Mouse (Mus musculus) embryonic facial prominence, embryonic 10.5 days (tissue): Measurements from ENCODE around the gene Pde4d. TPM values are rescaled to one million over a fixed set of nuclear protein-coding genes. Genes with fewer than 3 reads are reported as not detected.
"Not testable (repeated sequence)": the region's sequence is repeated elsewhere in the genome, so short reads cannot be mapped to it uniquely, and the experiment has no call there.

Source experiments
- DNase-seq: peaks from one replicate; pipeline ENCODE4 v3.0.0-alpha.2; 2017; ENCODE audit warnings: low spot score
- H3K27ac ChIP-seq: fragments of 300-500 bp; sonication (generic); replicated peaks from 2 replicates; pipeline ENCODE4 v1.5.1; 2016; ENCODE audit warnings: mild to moderate bottlenecking
- H3K27me3 ChIP-seq: fragments of 300-500 bp; sonication (generic); replicated peaks from 2 replicates; pipeline ENCODE4 v1.6.1; 2016; ENCODE audit warnings: low read depth, mild to moderate bottlenecking; ENCODE audit not compliant: poor library complexity, severe bottlenecking
- H3K36me3 ChIP-seq: fragments of 300-500 bp; sonication (generic); replicated peaks from 2 replicates; pipeline ENCODE4 v1.6.1; 2016; ENCODE audit warnings: mild to moderate bottlenecking, moderate library complexity
- H3K4me1 ChIP-seq: fragments of 300-500 bp; sonication (generic); 2 replicates; pipeline ENCODE4 v1.6.1; 2016
- H3K4me3 ChIP-seq: fragments of 300-500 bp; sonication (generic); 2 replicates; pipeline ENCODE4 v1.5.1; 2016; ENCODE audit warnings: mild to moderate bottlenecking, moderate library complexity
- H3K9me3 ChIP-seq: fragments of 300-500 bp; sonication (generic); 2 replicates; pipeline ENCODE4 v1.6.1; 2016; ENCODE audit warnings: mild to moderate bottlenecking
- WGBS: fragments of 180-500 bp; shearing (Covaris S2); methylation state at CpG from one replicate; pipeline ENCODE4 v1.1.7; 2016; 5-methylcytosine and 5-hydroxymethylcytosine counted together
- polyA plus RNA-seq: library from polyadenylated mRNA; unstranded; fragments of >200 nt; fragmentation: Nextera tagmentation; extraction: Ambion mirVana; gene quantifications from 2 replicates; pipeline ENCODE4 v1.2.1, GENCODE M21; 2016

Gene Pde4d
- polyA plus RNA-seq, 1 experiment from 2014 or later = 19.7 TPM

DNA sequence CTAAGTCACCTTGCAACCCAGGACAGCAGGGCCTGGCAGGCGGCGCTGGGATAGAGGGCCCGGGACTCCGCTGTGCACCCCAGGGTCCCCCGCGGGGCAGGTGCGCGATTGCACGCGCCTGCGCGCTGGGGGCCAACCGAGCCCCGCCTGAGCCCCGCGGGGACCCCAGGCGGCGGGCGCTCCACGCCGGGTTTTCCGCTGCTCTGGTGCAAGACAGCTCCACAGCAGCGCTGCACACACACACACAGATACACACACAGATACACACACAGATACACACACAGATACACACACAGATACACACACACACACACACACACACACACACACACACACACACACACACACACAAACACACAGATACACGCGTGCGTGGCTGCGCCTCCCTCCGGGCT is 1452.7 kb downstream of the Pde4d start:
- under 1% methylated on average over 28 of the region's 28 CpGs for WGBS
- Histone ChIP-seq H3K4me1 (peaks cover 61% of the 10 kb centered on the region), H3K27ac (peak overlapping the region; percentile 92)

DNA sequence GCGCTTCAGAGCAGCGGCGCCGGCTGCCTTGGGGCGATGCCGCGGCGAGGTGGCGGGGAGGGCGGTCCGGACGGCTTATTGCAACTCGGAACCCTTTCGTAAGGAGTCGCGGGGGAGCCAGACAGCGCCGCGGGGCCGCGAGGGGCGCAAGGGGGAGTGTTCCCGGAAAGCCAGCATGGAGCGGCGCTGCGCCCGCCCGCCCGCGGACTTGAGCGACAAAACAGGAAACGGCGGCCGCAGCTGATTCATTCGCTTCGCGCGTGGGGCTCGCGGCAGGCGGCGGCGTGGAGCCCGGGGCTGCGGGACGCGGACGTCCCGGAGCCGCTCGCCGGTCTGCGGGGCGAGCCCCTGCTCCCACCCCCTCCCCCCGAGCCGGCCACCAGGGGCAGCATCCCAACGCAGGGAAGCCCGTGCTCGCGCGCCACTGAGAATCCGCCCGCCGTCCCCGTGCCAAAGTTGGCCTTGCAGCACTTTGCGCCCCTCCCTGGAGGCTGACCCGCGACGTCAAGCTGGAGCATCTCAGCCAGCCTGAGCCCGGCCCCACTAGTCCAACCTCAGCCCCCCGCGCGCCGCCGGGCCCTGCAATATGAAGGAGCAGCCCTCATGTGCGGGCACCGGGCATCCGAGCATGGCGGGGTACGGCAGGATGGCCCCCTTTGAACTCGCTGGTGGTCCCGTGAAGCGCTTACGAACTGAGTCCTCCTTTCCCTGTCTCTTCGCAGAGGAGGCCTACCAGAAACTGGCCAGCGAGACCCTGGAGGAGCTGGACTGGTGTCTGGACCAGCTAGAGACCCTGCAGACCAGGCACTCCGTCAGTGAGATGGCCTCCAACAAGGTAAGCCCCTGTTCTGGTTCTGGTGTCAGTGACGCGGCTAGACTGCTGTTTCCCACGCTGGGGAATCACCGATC is 1453.4 kb downstream of the Pde4d start:
- under 1% methylated on average over 91 of the region's 91 CpGs for WGBS
- Histone ChIP-seq H3K4me1 (peaks cover 64% of the 10 kb centered on the region), H3K27ac (peak overlapping the region; percentile 92)

More for the DNA sequence above, 1452.7 kb downstream of the Pde4d start:
- not testable (repeated sequence) for H3K9me3 ChIP-seq, H3K36me3 ChIP-seq
- Histone ChIP-seq H3K27me3 (peaks cover 29% of the 10 kb centered on the region), H3K4me3 (peak overlapping the region; percentile 90)
- peak; percentile 77 for DNase-seq

DNA sequence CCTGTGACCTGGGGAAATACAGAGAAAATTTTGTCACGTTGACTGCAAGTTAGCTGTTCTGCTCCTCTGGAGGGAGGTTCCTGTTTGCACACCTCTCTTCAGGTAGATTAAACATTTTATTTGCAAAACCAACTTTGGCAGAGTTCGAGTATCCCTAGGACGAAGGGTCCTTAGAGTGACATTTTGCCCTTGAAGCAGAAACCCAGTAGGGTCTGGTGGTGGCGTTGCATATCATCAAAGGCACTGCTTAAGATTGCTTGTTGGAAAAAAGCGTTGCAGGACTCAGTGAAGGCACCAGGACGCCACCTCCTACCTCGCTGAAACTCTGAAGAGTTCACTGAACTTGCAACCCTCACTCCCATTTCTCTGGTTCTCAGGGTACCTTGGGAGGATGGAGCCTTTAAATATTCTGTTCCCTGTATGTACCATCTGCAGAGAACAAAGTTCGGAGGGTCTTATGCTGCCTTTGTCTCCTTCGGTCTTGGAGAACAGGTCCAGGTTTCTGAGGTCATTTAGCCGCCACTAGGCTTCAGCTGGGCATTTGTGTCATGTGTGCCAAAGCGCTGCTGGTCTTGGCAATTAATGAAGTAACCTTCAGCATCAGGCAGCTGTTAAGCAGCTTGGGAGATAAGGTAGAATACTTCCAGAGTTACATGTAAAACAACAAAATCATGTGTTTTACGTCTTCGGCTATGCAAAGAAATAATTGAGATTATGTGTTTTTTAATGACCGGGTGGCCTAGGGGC is 1454.2 kb downstream of the Pde4d start:
- H3K36me3 ChIP-seq = no peaks in the 10 kb centered on the region
- 41% methylated on average over 14 of the region's 14 CpGs for WGBS
- no peaks in the 10 kb centered on the region for H3K9me3 ChIP-seq
- H3K4me1 ChIP-seq = peaks cover 71% of the 10 kb centered on the region
- no peak for DNase-seq
- H3K27ac ChIP-seq = peak overlapping the region; percentile 92
- peaks cover 29% of the 10 kb centered on the region for H3K27me3 ChIP-seq
- peak overlapping the region; percentile 90 for H3K4me3 ChIP-seq

More for the DNA sequence above, 1453.4 kb downstream of the Pde4d start:
- no peaks in the 10 kb centered on the region for H3K36me3 ChIP-seq
- peaks cover 29% of the 10 kb centered on the region for H3K27me3 ChIP-seq
- peak overlapping the region; percentile 90 for H3K4me3 ChIP-seq
- DNase-seq = peak; percentile 89
- no peaks in the 10 kb centered on the region for H3K9me3 ChIP-seq

DNA sequence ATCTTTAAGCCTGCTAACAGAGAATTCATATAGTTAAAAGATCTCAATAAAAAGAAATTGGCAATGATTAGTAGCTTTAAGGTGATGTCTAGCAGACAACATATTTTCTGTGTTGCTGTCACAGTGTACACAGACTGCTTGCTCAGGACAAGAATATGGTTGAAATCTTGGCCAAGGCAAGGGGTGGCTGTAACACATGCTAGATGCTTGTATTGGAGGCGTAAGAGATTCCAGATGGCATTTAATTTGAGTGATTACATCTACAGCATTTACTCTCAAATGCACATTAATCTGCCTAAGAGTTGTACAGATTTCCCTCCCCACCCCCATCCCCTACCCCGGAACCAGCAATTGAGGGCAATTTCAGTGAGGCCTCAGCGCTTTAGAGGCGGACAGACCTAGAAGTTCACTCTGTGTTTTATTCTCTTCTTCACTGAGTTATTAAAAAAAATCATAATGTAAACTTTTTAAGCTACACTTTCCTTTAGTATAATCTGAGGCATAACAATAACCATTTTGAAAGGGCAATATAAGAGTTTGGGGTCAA is 1456.7 kb downstream of the Pde4d start:
- WGBS = 54% methylated on average over 4 of the region's 4 CpGs
- H3K4me3 ChIP-seq = peak overlapping the region; percentile 90; the same call in 1 of the 2 replicates

DNA sequence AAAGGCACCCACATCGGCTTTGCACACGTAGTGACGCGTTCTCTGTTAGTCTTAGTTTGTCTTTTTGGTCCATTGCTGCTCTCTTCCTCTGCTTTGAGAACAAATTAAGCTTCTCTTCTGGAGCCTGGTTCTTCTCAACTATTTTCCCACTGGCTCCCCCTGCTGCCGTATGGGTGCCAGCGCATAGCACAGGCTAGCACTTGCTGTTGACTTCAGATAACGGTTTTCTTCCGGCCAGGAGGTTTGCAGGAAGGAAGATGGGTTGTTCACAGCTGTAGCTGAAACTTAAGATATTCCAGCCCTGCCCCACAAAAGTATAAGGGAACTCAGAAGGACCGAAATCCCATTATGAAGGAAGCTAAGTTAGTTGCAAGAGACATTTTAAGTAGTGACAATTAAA is 1457.9 kb downstream of the Pde4d start:
- 26% methylated on average over 9 of the region's 9 CpGs for WGBS
- Histone ChIP-seq H3K27ac (peak overlapping the region; percentile 59), H3K4me1 (peaks cover 77% of the 10 kb centered on the region), H3K9me3 (no peaks in the 10 kb centered on the region), H3K4me3 (peak overlapping the region; percentile 90; the same call in 1 of the 2 replicates), H3K27me3 (peaks cover 15% of the 10 kb centered on the region; the same call in 1 of the 2 replicates), H3K36me3 (no peaks in the 10 kb centered on the region)
- peak; percentile 73 for DNase-seq

More for the DNA sequence above, 1456.7 kb downstream of the Pde4d start:
- Histone ChIP-seq H3K4me1 (peaks cover 74% of the 10 kb centered on the region), H3K36me3 (no peaks in the 10 kb centered on the region), H3K27me3 (peaks cover 22% of the 10 kb centered on the region), H3K27ac (no peak overlapping the region; the same call in 1 of the 2 replicates), H3K9me3 (no peaks in the 10 kb centered on the region)
- DNase-seq = peak; percentile 54

DNA sequence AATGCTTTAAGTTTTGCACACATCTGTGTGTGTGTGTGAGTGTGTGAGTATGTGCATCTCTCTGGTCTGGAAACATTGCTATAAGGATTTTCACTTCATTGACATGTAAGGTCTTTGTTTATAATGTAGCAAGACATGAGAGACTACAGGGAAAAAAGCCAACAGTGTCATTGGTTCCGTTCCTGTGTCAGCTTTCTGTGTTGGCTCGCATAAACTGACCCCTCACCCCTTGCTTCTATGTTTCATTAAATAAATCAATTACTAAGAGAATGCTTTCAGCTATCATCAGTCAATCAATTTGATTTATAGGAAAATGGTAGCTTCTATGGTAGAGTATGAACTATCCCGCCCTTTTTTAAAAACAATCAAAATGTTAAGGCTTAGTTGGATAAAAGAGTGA is 1458.6 kb downstream of the Pde4d start:
- Histone ChIP-seq H3K36me3 (no peaks in the 10 kb centered on the region), H3K27ac (no peak overlapping the region), H3K9me3 (no peaks in the 10 kb centered on the region), H3K4me3 (no peak overlapping the region), H3K4me1 (peaks cover 73% of the 10 kb centered on the region), H3K27me3 (peaks cover 15% of the 10 kb centered on the region; the same call in 1 of the 2 replicates)
- no peak for DNase-seq
- 78% methylated on average over 3 of the region's 3 CpGs for WGBS

DNA sequence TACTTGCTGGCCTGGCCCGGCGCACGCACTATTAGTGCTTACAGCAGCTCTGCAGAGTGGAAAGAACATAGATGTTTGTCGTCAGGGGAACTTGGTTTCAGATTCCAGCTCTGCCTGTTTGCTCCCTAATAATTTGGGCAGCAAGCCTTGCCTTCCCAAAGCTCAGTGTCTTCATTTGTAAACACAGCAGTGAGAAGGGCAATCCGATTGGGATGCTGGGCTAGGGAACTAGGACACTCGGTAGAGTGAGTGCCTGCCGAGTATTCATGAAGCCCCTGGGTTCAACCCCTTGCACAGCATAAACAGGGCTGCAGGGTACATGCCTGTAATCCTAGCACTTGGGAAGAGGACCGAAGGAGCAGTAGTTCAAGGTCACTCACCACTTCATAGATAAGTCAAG is 1459.4 kb downstream of the Pde4d start:
- Histone ChIP-seq H3K36me3 (no peaks in the 10 kb centered on the region), H3K27ac (no peak overlapping the region), H3K9me3 (no peaks in the 10 kb centered on the region), H3K27me3 (peaks cover 9% of the 10 kb centered on the region; the same call in 1 of the 2 replicates), H3K4me1 (peaks cover 69% of the 10 kb centered on the region), H3K4me3 (no peak overlapping the region)
- 82% methylated on average over 8 of the region's 8 CpGs for WGBS
- no peak for DNase-seq

DNA sequence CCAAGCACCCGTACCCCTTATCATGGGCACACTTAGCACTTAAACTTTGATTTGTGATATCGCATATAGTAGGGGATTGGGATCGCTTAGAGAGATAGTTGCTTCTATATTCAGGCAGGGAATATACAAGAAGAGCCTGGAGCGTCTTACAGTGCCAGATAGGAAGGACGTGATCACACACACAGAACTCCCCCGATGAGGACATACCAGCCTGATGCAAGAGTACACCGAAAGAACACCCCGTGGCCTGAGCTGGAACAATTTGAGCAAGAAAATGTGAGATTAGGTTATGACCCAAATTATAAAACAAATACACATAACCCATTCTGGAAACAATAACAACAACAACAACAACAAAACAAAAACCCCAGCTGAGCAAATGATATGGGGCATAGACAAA is 1461.2 kb downstream of the Pde4d start:
- no peak for DNase-seq
- no peaks in the 10 kb centered on the region for H3K36me3 ChIP-seq
- WGBS = 91% methylated on average over 8 of the region's 8 CpGs
- H3K27me3 ChIP-seq = no peaks in the 10 kb centered on the region
- no peak overlapping the region for H3K27ac ChIP-seq
- H3K9me3 ChIP-seq = no peaks in the 10 kb centered on the region
- H3K4me1 ChIP-seq = peaks cover 81% of the 10 kb centered on the region
- H3K4me3 ChIP-seq = no peak overlapping the region

DNA sequence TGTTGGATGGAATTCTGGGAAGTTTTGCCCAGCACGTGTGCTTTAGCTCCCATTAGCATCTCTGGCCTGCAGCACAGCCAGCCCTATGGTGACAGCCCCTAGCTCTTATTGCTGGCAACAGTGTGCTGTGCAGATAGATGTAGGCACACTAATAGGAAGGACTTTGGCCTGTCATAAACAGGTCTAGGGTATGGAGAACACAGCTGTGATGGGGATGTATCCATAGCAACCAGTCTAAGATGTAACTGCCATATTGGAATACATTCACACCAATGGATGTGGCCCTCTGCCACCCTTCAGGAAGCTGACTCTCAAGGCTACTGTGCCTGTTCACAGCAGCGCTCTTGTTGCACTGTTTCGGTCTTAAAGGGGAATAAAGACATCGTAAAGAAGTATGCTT is 1462.9 kb downstream of the Pde4d start:
- 84% methylated on average over 4 of the region's 4 CpGs for WGBS
- Histone ChIP-seq H3K27me3 (no peaks in the 10 kb centered on the region), H3K9me3 (no peaks in the 10 kb centered on the region), H3K36me3 (no peaks in the 10 kb centered on the region), H3K4me3 (no peak overlapping the region), H3K4me1 (peaks cover 71% of the 10 kb centered on the region), H3K27ac (no peak overlapping the region; the same call in 1 of the 2 replicates)
- no peak for DNase-seq

DNA sequence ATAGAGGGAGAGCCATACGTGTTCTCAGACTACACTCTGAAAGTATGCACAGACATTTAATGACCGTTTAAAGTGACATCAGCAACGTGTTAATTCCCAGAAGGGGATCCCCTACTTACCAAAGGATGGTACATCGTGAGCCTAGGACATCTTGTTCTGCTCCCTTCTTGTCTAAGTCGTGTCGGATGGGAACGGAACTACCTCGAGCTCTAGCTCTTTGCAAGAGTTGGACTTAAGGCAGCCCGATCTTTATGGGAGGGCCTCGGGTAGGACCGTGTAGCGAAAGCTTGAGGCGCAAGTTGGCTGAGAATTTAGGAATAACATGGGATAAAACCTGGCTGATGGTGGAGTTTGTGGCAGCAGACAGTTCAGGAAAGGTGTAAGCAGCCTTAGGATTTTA is 1464.5 kb downstream of the Pde4d start:
- no peak overlapping the region for H3K27ac ChIP-seq
- no peak overlapping the region for H3K4me3 ChIP-seq
- WGBS = 92% methylated on average over 13 of the region's 13 CpGs
- H3K4me1 ChIP-seq = peaks cover 59% of the 10 kb centered on the region
- no peaks in the 10 kb centered on the region for H3K27me3 ChIP-seq
- H3K36me3 ChIP-seq = no peaks in the 10 kb centered on the region
- H3K9me3 ChIP-seq = no peaks in the 10 kb centered on the region
- no peak for DNase-seq

DNA sequence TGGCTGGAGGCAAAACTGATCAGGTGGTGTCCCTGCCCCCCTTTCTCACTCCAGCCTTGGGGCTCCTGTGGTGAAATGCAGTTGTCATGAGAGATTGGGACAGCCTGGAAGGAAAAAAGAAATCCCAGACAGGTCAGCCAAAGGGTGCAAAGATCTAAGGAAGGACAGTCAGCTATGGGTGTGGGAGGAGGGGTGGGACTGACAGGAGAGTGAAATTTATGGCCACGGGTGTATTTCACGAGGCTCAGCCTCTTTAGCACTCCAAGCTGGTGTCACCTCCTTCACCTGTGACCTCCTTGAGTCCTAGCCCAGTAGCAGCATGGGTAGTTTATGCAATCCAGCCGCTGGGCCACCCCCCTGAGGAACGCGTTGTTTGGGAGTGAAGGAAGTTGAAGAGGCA is 1465.1 kb downstream of the Pde4d start:
- WGBS = 55% methylated on average over 5 of the region's 5 CpGs
- DNase-seq = no peak
- Histone ChIP-seq H3K4me3 (no peak overlapping the region), H3K9me3 (no peaks in the 10 kb centered on the region), H3K36me3 (no peaks in the 10 kb centered on the region), H3K4me1 (peaks cover 54% of the 10 kb centered on the region), H3K27ac (no peak overlapping the region), H3K27me3 (no peaks in the 10 kb centered on the region)

DNA sequence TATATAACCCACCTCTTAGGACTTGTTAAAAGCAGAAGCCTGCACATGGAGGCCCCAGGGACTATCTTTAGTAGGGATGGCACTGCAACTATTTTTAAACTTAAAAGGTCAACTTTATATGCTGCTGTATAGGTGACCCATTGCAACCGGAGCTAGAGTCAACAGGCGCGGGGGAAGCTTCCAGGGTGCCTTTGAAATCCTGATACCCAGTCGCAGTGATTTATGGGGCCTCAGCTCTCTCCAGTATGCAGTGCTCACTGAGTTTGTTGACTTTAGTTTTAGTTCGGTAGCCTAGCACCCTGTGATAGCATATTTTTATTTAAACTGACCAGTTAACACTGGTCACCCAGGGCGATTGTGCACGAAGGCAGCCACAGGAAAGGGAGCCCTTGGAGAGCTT is 1465.8 kb downstream of the Pde4d start:
- peaks cover 52% of the 10 kb centered on the region for H3K4me1 ChIP-seq
- H3K27me3 ChIP-seq = no peaks in the 10 kb centered on the region
- no peak overlapping the region for H3K4me3 ChIP-seq
- WGBS = 57% methylated on average over 7 of the region's 7 CpGs
- no peaks in the 10 kb centered on the region for H3K9me3 ChIP-seq
- no peak for DNase-seq
- H3K36me3 ChIP-seq = no peaks in the 10 kb centered on the region
- H3K27ac ChIP-seq = no peak overlapping the region
